Mouse (Mus musculus) right cerebral cortex, adult 2 months (tissue): ENCODE measurements at regions not wholly inside any gene's neighbourhood (a gene's known extent, or its start where the extent isn't known, plus 50 kb on each side); places are given as distances from the start of the nearest gene placed in this dataset.
A peak's percentile ranks its signal among the peaks of the same experiment; 100 is the strongest.
"Not testable (repeated sequence)": the region's sequence is repeated elsewhere in the genome, so short reads cannot be mapped to it uniquely, and the experiment has no call there.

Experiments
- DNase-seq, 2 experiments: peaks; one replicate each; pipeline ENCODE4 v3.0.0; 2021 to 2022; ENCODE audit warnings: low spot score in 2 of 2

- DNase-seq: peak; percentile 41 to 51
Observed at GRCm38 (mm10) chr12:8410410-8411341, 89.1 kb downstream of the Rhob start.

GRCm38 (mm10) chr12:8402084-8402483 is 88.9 kb downstream of the Hs1bp3 start:
- DNase-seq: no peak

- no peak for DNase-seq
Observed at GRCm38 (mm10) chr12:8401376-8401775, 88.1 kb downstream of the Hs1bp3 start.

GRCm38 (mm10) chr12:8400345-8401130 is 87.3 kb downstream of the Hs1bp3 start:
- DNase-seq: no peak

GRCm38 (mm10) chr12:8398852-8399251 is 85.6 kb downstream of the Hs1bp3 start:
- DNase-seq: no peak

GRCm38 (mm10) chr12:8396408-8396807 is 83.2 kb downstream of the Hs1bp3 start:
- DNase-seq: not testable (repeated sequence)

- no peak for DNase-seq
Observed at GRCm38 (mm10) chr12:8394894-8395297, 81.7 kb downstream of the Hs1bp3 start.

GRCm38 (mm10) chr12:8393976-8394375 is 80.7 kb downstream of the Hs1bp3 start:
- no peak for DNase-seq
